Mouse (Mus musculus): ENCODE measurements at regions not wholly inside any gene's neighbourhood (a gene's known extent, or its start where the extent isn't known, plus 50 kb on each side); places are given as distances from the start of the nearest gene placed in this dataset.
A peak's percentile ranks its signal among the peaks of the same experiment; 100 is the strongest.

DNA sequence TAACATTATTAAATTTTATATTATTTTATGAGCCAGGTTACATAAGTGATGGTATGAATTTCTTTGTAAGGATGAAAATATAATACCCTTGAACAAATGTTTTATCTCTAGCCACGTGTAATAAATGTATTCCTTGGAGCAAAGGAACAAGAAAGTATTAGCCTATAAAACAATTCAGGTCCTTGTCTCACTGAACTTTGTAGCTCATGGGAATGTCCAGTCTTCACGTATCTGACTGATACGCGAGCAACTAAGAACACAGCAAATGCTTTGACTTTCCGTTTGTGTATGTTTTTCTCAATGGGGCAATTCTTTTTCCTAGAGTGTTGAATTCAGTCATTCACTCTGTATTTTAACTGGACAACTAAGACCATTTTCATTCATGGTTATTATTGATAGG is 216.9 kb upstream of the Mettl25 start:
- no peak for DNase-seq (ENCODE audit: low read depth)

DNA sequence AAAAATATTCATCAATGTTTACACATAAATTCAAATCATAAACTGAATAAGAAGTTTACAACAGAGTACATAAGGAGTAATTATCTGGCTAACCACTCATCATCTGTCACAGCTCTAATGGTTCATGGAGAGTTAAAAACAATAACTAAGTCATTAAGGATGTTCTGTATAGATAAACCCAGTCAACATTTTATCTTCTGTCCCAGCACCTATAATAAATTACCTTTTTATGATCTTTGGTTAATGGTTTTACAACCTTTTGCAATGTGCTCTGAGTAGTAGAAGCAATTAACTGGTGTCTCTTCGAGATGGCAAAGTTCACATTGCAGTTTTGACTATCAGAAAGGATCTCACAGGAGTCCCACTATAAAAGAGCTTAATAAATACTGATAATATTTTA is 197.3 kb upstream of the Mettl25 start:
- DNase-seq (ENCODE audit: low read depth): no peak

DNA sequence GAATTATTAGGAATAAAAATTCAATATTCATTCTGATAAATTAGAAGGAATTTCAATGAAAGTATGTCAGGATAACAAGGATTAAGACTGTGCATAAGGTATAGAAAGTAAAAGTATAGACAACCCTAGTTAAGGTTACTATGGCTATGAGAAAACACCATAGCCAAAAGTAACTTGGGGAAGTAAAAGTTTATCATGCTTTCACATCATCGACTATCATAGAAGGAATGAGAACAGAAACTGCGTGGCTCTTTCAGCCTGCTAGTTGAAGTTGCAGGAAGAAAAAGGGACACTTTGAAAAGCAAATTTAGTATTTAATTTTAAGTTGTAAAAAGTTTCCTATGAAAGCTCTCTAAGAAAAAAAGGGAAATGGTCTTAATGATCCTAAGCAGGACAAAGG is 196.9 kb upstream of the Mettl25 start:
- no peak for DNase-seq (ENCODE audit: low read depth)

DNA sequence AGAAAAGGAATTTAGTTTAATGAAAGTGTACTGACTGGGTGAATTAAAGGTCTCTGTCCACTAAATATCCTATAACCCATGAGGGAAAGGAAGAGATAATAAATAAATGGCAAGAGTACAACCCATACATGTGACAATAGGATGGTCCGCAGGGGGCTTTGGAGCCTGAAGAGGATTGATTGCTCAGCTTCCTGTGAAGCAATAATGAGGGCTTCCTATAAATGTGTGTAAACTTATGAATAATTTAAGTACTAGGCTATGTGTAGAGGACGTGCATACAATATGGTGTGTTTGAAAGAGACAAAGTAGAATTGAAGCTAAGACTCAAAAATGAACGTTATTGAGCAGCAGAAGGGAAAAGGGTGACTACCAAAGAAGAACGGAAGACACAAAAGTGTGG is 192.2 kb upstream of the Mettl25 start:
- DNase-seq (ENCODE audit: low read depth): no peak

DNA sequence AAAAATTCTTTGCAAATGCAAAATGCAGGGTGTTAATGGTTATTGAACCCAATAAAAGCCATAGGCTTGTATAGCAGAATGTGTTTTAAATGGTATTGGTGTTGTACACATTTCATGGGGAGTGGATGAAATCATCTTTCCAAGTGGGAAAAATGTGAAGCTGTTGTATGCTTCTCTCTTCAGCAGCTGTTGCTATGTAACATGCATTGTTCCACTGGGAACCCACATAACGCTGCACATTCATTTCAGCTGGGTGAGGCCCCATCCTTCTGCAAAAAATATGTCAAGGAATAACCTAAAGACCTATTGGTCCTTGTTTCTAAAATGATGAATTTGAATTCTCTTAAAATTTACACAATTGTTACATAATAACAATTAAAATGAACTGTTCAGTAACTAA is 183.5 kb upstream of the Mettl25 start:
- DNase-seq (ENCODE audit: low read depth): no peak

DNA sequence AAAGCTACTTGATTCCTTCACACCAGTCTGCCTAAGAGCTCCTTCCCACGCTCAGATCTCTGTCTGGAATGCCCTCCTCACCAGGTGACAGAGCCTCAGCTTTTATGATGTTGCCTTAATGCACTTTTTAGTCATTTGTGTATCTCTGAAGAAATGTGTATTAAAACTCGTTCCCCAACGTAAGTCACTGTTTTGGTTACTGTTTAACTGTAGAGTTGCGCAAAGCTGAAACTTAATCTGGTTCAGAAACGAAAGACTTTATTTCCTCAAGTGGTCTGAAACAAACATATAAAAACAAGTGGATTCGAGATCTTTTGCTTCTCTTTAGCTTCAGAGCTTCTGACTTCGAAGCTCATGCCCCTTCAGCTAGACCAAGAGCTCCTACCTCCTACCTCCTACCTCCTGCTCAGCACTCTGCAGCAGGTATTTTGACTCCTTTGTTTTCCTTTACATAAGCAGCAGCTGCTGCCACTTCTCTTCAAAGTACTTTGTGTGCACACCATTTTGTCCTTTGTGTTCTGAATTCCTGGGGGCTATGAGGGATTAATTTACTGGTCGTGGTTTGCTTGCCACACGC is 182.5 kb upstream of the Mettl25 start:
- no peak for DNase-seq (ENCODE audit: low read depth)

DNA sequence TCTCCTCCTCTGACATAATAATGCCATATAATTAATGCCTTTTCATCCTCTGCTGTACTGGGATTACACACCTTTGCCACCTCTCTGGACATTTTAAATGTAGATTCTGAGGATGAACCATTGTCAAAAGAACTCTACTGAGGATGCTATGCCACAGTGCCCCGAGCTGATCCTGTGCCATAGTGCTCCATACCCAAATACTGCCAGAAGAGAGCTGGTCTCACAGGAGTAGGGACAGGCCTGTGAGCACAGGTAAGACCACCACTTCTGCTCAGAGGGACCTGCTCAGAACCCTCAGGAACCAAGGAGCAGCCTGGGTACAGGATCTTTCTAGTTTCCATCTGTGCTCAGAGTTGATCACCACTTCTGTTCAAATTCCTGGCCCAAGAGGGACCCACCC is 174.8 kb upstream of the Mettl25 start:
- DNase-seq (ENCODE audit: low read depth): no peak

DNA sequence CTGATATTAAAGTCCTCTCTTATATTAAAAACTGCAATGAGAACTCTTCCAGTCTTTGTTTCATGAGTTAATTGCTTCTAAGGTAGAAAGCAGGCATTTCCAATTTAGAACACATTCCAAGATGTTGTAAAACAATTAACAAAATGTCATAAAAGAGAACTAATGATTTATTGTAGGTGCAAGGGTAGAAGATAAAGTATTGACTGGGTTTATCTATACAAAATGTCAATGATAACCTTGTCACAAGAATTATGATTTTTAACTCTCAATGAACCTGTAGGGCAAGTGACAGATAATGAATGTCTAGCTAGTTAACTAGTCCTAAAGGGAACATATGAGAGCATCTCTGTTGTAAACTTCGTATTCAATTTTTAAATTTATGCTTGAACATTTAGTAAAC is 174.3 kb upstream of the Mettl25 start:
- no peak for DNase-seq (ENCODE audit: low read depth)

DNA sequence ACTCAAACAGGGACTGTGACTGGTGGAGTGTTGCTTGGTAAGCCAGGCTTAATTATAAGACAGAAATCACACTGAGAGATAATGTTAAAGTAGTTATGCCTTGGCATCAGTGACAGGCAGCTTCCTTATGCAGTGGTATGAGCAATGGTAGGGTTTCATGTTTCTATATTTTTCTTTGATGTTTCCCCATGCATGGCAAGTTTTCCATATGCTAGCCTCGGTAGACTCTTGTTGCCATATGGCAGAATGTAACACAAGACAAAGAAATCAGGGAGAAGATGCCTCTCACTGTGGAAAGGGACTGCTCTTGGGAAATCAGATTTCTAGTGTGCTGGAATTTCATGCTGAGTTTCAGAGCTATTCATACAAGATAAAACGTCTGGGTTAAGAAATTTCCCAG is 169.0 kb upstream of the Mettl25 start:
- DNase-seq (ENCODE audit: low read depth): no peak

DNA sequence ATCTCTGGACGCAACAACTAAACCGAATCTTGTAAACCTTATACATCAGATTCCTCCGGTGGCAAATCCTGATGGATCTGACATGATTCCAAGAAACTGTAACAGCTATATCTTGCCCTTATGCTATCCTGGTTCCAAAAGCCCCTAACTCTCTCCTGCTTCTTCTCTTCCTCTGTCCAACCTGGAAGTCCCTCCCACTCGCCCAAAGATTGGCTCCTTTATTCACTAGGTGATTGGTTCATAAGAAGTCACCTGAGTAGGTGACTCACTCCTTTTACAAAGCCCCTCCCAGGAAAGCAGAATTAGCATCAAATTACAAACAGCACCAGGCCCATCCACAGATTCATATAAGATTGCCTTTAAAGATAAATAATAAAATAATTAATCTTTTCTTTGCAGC is 166.2 kb upstream of the Mettl25 start:
- DNase-seq (ENCODE audit: low read depth): no peak

DNA sequence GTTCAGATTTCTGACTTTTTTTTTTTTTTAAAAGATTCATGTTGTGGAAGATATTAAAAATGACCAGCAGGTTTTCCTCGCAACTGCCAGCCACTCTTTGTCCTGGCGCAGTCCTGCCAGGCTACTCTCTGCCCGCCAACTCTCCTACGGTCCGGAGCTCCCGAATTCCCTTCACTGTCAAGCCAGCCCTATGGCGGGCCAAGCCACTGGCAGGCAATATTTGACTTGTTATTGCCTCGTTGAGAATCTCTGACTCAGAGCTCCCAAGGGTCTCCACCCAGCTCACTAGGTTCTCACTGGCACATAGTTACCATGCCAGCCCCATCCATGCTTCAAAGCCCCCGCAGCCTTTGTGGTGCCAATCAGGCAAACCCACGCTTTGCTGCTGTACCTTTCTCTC is 165.7 kb upstream of the Mettl25 start:
- no peak for DNase-seq (ENCODE audit: low read depth)

DNA sequence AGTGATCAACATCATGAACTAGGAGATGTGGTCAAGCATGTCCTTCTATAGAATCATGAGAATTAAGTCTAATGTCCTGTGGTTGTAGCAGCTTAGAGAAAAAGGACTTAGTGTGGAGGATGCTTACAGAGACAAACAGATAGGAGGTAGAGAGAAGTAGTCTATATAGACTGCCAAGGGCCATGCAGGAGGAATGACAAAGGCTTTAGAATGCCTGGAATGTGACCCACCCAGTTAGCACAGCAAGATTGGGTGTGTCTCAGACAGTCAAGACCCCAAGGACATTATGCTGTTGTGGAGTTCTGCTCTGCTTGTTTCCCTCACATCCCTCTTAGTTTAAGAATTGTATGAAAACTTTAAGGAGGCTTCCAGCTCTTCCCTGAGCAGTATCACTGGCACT is 164.9 kb upstream of the Mettl25 start:
- no peak for DNase-seq (ENCODE audit: low read depth)

DNA sequence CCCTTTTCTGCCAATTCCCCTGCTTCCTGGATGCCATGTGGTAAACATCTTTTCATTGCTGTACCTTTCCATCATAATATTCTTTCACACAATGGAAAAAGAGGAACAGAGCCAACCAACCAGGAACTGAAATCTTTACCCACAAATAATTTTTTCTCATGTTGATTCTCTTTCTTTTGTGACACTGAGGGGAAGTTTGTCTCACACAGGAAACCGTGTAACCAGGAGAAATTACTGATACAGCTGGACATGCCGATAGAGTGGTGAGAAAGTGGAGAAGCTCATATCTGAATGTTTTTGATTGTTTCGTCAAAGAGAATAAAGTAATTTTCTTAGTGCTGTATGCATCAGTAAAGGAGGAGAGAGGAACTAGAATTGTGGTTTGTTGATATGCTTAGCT is 116.3 kb upstream of the Mettl25 start:
- peak; percentile 23 for DNase-seq (ENCODE audit: low read depth)

DNA sequence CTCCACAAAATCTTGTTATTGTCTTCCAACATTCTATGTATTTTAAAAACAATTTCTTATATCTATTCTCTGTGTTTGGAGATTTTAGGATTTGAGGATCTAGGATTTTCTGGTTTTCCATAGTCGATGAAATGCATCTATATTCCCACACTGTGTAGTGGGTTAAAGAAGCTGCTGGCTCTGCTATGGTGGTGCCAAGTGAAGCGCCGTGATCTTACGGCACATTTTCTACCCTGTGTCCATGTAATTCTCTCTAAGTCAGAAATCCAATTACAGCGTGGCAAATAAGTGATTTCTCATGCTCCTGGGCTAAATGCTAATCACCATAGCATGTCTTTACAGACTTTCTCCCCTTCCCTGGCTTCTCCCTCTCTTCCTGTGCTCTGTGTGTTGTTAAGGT is 92.1 kb upstream of the Mettl25 start:
- no peak for DNase-seq (ENCODE audit: low read depth)

DNA sequence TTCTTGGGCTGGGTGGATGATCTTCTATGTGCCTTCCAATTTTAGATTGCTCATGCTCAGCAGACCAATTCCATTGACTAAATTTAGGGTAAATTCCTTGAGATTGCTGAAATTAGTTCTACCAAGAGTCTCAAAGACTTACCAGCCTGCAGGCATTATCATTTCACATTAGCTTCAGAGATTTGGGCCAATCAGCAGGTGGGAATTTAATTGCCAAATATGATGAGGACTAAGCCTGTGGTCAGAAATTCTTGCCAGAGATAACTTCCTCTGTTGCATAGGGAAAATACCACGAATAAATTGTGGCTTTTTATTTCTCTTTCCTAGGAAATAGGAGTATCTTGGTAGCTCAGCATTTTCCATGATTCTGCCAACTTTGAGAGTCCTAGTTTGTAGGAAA is 91.6 kb upstream of the Mettl25 start:
- no peak for DNase-seq (ENCODE audit: low read depth)

DNA sequence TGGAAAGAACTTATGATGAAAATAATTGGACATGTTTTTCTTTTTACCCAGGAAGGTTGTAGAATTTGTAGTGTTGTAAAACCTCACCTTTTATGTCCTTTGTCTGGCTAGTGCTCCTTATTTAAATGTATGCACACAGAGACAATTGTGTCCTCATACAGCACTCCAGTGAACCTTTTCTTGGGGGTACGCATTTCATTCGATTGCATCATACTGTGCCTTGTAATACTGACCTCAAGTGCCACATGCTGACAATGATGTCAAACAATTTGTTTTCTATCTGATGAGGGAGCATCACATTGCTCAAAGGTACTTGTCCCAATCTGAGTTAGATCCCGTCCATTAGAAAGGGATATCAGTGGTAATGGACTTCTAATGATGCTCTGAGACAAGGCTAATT is 86.4 kb upstream of the Mettl25 start:
- DNase-seq (ENCODE audit: low read depth): no peak

DNA sequence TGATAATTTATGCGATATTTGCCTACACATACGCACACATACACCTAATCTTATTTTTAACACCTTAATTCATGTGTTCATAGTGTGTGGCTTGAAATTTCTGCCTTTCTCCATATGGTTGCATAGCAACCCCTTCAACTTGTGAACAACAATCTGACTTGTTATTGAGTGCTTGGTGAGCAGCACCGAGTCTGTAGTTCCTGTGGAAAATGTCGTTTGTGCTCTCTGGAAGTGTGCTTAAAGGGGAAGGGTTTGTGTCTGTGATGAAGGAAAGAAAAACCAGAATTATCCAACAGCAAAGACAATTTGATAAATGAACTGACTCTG is 85.7 kb upstream of the Mettl25 start:
- no peak for DNase-seq (ENCODE audit: low read depth)

DNA sequence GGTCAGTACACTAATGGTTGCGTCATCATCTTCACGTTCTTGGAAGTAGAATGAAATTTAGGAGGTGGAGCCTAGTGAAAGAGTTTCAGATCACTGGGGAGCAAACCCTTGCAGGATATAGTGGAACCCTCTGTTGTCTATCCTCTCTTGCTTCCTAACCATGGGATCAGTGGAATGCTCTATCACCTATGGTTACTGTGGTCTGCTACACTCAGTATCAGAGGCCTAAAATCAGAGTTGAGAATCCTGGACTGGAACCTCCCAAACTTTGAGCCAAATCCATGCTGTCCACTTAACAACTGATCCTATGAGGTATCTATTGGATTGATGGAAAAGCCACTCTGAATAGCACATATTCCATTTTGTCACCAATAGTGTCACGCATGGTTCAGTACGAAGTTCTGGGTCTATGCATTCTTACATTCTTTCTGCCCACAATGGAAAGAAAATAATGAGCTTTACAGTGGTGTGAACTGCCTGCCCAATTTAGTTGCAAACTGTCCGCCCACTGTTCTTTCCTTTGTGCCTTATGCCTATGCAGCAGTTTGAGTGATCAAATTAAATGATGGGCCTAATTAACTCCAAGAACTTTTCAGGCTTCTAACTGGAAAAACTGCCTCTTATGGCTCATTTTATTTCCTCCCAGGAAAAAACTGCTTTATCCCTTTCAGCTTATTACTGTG is 85.2 kb upstream of the Mettl25 start:
- DNase-seq (ENCODE audit: low read depth): no peak

DNA sequence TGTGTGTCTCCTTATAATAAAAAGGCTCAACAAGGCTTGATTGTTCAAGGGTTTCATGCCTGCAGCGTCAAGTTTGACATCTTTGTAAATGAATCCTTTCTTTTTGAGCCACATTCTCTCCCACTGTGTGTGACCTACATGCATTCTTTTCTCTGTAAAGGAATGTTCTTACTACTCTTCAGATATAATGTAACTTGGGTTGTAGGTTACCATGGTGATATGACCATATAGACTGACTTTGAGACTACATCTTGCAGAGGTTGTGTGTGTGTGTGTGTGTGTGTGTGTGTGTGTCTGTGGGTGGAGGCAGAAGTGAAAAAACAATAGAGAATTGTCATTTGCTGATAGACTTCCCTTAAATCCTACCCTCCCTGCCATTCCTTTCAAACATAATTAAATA is 58.5 kb upstream of the Mettl25 start:
- no peak for DNase-seq (ENCODE audit: low read depth)

DNA sequence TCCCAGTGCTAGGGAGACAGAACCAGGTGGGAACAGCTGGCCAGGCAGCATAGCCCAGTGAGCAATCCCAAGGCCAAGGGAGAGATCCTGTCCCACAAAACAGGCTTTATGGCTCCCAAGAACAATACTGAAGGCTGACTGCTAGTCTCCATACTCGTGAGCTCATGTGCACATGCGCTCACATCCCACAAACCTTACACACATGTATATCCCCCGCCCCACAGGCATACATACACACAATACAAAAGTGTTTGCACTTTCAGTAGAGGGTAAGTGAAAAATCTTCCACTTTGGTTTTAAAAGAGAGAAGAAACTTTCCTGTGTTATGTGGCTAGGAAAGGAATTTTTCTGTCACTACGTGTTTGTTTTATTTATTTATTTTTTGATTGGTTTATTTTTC is 58.0 kb upstream of the Mettl25 start:
- DNase-seq (ENCODE audit: low read depth): no peak

All from c-Kit-positive CD71-negative TER-119-negative erythroid progenitor cells, embryonic 14.5 days (primary cell).